Mouse (Mus musculus) ovary, postnatal 14 days (tissue): ENCODE data around the gene Slfn1.
"Not testable (repeated sequence)": the region's sequence is repeated elsewhere in the genome, so short reads cannot be mapped to it uniquely, and the experiment has no call there.

ENCODE experiments used
- DNase-seq: peaks from one replicate; pipeline ENCODE4 v3.0.0; 2022; ENCODE audit warnings: low spot score

Slfn1 gene

DNA sequence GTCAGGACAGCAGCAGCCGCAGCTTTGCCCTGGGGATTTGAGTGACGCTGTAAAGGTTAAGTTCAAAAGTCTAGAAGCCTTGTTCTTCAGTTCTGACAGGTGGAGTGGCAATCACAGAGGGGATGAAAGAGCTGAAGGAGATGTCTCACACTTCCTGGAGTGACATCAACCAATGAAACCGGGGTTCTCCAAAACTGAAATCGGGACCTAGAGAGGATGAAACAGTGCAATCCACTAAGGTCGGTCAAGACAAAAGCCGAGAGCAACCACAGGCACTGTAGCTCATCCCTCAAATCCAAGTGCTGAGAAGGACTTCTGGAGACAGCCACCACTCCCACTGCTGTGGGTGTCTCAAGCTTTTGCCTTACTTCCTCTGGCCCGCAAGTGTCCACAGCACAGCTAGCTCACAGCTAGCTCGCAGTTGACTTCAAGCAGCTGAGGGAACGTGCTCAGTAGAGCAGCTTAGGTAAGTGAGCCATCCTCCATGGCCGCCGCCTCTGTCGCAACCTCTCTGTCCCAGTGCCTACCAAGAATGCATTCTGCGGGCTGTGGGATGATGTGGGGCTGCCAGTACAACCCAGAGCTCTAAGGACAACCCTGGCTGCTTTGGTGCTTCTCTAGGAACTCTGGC lies at the start of gene Slfn1:
Gene Slfn1, plus strand, starts transcription at position 253 of the 631 bp plus-strand sequence.
- DNase-seq = no peak

DNA sequence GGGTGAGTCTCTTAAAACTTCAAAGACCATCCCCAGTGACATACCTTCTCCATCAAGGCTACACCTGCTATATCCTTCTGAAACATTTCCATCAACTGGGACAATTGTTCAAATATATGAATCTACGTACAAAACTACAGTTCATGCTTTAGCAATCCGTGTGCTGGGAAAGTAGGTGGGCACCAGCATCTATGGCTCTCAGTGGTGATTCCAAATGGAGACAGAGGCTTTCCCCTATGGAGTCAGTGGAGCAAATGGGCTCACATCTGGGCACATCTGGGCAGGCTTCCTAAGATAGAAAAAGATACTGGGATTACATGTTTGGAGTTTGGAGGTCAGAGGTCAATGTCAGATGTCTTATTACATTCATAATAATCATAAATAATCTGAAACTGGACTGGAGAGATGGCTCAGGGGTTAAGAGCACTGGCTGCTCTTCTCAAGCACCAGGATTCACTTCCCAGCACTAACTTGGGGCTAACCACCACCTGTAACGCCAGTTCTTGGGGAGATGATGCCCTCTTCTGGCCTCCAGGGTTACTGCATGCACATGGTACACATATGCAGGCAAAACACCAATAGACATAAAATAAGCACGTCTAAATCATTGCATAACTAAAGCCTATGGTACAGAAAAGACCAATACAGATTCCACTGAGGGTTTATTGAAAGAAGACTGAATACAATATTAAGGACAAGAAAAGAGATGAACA lies 48.5 kb upstream of the Slfn1 start:
- DNase-seq = no peak

DNA sequence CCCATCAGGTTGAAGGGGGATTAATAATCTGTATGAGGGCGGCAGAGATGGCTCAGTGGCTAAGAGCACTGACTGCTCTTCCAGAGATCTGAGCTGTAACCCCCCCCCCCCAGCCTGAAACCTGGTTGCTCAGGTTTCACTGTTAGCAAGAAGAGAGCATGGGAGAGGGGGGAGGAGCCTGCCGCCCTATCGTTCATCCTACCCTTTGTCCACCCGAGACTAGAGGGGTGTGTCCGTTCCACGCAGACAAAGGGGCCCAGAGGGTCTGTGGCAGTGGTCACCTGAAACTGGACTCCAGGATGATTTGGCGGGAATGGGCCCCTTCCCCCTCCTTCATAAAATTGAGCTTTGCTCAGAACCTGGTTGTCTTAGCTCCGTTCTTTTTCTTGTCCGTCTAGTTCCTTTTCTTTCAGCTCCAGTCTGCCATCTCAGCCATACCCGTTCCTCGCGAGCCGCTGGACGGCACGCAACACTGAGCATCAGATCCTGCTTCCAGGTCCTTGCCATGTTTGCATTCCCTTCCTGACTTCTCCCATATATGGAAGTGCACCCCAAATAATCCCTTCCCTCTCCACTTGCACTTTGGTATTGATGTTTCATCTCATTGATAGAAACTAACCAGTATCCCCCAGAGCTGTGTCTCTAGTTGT lies 46.2 kb upstream of the Slfn1 start:
- DNase-seq = no peak

DNA sequence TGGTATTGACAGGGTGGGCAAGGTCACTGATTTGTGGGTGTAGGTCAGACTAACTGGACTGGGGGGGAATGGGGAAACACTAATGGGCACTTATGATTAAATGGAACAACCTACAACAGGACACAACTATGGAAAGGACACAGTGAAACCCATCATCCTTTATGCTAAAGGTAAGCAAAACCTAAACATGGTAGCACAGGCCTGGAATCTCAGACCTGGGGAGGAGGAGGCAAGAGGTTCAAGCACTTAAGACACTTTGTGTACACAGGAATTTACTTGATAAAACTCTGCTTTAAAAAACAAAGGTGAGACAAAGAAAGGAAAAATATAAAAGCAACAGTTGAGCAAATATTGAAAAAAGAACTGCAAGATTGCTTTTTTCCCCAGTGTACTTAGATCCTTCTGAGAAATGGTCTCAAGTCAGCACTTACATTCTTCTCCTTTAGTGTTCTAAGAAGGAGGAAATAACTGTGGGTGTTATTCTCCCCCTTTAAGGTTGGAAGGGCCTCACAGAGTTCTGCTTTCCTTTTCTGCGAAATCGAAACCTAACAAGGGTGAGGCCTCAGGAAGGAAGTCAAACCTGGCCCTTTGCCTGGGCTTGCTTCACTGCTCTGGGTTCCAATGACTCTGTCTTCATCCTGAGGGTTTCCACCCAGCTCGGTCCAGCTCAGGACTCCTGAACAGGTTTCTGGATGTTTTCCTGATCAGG lies 38.8 kb upstream of the Slfn1 start:
- DNase-seq = peak; percentile 48

DNA sequence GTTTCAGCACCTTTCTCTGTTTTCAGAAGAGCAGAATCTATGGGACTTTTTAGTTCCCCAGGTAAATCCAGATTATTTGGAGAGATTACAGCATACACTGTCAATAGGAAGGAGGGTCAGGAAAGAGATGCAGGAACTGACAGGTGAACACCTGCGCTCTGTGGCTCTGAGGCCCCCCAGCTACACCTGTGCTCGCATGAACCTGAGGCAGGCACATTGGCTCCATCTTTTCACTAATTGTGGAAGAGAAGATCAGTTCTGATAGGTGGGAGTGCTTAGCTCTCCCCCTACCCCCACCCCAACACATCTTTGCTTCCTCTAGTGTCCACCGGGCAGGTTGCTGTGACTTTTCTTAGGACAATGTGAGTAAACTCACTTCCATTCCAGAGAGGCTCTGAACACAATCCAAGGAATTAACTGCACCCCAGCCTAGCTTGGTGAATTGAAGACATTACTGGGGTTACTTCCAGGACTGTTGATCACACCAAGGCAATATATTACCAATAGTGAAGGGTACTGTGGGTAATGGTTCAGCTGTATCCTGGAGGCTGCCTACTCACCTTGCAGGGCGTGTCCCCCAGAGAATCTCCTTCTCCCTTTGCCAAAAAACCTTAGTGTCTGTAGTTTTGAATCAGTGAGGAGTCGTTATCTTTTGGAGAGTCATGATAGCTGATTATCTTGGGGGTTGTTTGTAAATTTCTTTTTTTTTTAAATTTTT lies 38.1 kb upstream of the Slfn1 start:
- no peak for DNase-seq

DNA sequence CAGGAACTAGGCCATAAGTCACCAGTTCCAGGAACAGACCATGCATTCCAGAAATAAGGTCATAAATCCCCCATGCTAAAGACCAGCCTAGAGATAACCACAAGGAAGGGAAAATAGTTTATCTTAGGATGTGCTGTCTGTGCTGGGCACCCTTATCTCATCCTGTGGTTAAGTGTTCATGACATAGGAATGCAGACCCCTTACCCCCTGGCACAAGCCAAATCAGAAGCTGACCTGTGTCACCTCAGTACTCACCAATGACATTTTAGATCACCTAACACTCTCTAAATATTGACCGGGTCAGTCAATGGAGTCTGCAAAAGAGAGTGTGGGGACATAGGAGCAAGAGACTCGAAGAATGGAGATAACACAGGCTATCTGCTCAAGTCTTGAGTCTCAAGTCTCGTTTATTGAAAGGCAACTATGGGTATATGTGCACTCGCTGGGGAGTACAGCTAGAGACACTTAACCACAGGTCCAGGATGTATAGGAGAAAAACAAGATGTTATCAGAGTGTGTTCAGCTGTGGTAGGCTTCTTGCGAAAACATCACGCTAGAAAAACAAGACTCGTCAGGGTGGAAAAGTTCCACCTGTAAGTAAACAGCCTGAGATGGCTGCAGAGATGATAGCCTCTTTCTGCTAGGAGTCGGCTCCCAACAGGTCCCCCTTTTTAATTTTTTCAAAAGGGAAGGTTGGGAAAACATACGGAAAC lies 37.0 kb upstream of the Slfn1 start:
- DNase-seq = no peak

DNA sequence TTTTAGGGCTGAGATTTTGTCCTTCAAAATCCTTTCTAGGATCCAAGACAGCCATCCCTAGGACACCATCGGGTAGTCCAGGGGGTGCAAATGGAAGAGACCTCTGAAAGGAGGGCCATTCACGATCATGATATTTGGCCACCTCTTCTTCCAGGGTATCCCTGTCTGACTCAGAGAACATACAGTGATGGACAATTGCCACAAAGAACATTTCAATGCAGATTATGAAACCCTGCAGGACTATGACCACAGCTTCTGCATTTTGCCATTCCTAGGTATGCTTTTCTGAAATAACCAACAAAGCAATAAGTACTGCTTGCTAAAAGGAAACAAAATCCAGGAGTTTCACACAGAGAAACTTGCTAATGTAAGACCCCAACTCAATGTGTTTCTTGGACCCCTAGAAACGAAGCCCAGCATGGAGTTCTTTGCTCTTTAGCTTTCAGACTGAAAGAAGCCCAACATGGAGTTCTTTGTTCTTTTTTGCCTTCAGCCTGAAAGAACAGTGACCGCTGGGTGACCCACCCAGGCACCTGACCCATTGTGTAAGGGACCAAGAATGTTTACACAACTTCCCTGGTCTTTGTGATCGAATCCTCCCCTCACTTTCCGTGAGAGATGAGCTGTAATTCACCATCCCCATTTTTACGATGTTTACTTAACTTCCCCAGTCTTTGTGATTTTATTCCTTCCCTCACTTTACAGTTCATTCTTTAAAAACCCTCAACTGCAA lies 33.7 kb upstream of the Slfn1 start:
- no peak for DNase-seq

DNA sequence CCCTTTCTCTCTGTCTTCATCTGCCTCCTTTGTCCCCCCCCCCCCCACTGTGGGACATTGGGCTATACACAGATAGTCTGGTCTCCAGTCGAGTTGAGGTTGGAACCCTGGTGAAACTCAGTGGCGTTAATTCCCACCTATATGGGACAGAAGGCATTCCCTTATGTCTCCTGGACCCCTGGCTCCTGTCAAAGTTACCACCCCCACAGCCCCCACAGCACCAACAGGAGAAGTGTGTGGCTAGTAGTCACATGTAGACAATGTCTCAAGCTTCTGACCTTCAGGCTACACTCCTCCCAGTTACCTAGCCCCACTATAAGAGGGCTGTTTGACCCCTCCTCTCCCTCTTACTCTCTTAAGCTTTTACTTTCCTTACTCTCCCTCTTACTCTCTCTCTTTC lies 32.5 kb upstream of the Slfn1 start:
- no peak for DNase-seq

DNA sequence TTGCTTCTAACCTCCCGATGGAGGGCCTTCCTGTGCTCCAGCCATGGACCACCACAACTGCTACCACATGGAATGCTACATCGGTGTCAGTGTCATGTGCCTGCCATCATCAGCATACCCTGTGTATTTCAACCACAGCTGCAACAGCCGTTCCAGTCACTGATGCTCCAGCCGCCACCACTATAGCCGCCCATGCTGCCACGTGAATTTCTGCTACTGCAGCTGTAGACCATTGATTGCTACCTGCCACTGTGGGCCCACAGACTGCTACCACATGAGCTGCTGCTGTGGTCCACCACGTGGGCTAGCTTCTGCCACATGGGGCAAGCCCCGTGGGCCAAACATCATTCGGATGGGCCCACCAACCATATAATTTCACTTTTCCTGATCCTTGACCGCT lies 31.9 kb upstream of the Slfn1 start:
- no peak for DNase-seq

DNA sequence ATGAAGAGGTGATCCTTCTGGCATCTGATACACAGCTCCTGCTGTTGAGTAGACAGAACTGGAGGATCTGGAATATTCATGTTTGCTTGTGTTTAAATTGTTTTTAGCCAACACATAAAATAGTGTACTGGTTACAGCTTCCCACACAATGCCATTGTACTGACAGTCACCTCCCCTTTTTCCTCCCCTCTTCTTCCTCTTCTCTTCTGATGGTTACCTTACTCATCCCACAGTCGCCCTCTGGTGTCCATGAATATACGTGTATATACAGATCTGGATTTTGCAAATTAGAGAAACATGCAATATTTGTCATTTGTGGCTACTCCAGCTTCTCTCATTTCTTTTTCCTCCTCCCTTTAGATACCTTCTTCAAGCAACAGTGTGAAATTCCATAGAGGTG lies 1.5 kb upstream of the Slfn1 start:
- DNase-seq = no peak

DNA sequence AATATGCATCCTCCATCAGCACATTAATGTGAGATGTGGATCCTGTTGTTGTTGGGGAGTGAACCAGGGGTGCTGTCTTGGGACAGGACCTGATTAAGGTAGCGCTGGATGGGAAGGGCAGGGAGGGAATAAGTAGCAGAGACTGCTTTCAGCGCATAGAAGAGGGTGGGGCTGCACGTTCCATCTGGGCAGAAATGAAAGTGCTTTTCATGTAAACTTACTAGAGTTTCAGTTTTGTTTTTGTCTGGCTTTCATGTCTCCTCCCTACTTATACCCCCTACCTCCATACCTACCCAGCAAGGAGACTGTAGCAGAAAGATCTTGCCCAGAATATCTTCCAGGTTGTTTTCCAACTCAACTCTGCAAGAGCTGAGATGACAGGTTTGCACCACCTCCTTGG lies 1.4 kb downstream of the Slfn1 start:
- no peak for DNase-seq

DNA sequence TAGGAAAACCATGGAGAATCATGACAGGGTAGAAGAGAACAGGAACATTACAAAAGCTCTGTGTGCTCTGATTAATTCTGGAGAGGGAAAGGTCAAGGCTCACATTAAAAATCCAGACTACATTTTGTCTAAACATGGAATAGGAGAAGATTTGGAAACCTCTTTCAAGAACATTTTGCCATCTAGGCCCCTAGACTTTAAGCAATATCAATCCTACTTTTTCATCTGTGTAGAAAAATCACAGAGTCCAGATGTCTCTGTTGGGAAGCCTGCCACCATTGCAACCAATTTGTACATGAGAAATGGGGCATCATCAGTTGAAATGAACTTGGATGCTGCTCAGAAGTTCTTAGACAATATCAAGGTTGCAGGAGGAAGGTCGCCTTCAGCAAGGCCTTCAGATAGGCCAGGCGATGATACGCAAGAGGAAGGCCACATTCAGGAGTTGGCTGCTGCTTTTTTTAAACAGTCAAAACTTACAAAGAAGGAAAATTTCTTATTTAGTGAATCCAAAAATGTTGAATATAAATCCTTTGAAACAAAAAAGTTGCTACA lies 4.6 kb downstream of the Slfn1 start:
- DNase-seq = no peak

DNA sequence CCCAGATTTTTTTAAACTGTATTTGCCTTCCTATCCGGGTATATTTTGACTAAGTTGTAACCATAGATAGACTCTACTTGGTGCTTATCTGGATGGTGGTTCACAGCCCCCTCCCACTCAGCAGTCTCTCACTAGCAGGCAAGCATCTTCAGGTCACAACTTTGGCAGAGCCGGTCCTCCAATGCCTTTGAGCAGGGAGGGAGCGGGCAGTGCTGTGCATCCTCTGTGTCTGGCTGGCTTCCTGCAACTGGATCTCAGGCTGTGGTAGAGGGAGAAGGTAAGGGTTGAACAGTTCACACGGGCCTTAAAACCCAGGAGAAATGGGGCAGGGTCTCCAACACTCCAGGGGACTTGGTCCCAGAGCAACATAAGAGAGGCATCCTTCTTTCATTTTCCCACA lies 6.5 kb downstream of the Slfn1 start:
- DNase-seq = no peak

DNA sequence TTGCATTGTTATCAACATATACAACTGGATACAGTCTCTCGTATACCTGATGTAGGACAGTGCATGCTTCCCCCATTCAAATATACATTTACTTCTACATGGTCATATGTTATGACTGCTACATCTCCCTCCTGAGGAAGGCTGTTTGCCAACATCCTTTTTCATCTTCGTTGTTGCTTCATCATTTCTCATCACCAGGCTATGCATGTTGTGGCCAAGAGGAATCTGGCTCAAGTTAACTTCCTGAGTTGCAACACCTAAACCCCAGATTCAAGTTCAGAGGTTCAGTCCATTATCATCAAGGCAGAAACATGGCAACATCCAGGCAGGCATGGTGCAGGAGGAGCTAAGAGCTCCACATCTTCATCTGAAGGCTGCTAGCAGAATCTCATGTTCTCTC lies 8.3 kb downstream of the Slfn1 start:
- no peak for DNase-seq

DNA sequence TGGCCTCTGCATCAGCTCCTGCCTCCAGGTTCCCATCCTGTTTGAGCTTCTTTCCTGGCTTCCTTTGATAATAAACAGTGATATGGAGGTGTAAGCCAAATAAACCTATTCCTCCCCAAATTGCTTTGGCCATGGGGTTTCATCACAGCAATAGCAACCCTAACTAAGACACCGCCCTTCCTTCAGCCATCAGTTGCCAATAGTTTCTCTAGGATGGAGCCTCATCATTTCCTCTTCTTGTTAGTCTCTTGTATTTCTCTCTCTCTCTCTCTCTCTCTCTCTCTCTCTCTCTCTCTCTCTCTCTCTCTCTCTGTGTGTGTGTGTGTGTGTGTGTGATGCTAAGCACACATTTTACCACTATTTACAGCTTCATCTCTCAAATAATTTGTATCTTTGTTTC lies 9.0 kb downstream of the Slfn1 start:
- not testable (repeated sequence) for DNase-seq

DNA sequence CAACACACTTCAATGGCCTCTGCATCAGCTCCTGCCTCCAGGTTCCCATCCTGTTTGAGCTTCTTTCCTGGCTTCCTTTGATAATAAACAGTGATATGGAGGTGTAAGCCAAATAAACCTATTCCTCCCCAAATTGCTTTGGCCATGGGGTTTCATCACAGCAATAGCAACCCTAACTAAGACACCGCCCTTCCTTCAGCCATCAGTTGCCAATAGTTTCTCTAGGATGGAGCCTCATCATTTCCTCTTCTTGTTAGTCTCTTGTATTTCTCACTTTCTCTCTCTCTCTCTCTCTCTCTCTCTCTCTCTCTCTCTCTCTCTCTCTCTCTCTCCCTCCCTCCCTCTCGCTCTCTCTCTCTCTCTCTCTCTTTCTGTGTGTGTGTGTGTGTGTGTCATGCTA lies 20.6 kb downstream of the Slfn1 start:
- not testable (repeated sequence) for DNase-seq

DNA sequence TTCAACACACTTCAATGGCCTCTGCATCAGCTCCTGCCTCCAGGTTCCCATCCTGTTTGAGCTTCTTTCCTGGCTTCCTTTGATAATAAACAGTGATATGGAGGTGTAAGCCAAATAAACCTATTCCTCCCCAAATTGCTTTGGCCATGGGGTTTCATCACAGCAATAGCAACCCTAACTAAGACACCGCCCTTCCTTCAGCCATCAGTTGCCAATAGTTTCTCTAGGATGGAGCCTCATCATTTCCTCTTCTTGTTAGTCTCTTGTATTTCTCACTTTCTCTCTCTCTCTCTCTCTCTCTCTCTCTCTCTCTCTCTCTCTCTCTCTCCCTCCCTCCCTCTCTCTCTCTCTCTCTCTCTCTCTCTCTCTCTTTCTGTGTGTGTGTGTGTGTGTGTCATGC lies 32.3 kb downstream of the Slfn1 start:
- not testable (repeated sequence) for DNase-seq
